In the genomic region with DNA sequence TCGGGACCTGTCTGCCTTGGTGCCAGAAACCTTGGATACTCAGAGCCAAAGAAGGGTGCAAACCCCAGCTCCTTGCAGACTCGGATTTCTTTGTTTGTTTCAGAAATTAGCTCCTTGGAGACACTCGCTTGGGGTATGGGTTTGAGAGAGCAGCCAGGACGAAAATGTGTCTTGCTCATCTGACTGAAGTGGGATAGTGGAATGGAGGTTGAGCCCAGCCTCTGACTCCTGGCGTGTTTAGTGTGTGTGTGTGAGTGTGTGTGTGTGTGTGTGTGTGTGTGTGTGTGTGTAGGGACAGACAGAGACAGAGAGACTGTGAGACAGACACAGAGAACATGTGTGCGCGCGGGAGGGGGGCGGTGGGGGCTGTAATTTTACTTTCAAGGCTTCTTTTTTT, we compare ENCODE assay signal across 8 mouse cellular contexts. TPM values are rescaled to one million over a fixed set of nuclear protein-coding genes. Genes with fewer than 3 reads are reported as not detected.
DNase-seq lines count a peak whose midpoint lies in the region; ATAC-seq and TF ChIP-seq lines count a peak whose summit lies in the region.

No protein-coding gene starts in this region.

- H3ac ChIP-seq in C2C12 (ENCODE audit: control insufficient read depth, insufficient read length, low read depth): peak overlapping the region; percentile 75

- no peak for ATAC-seq in liver, embryonic 11.5 days (replicated peaks; ENCODE audit: low FRiP score)
- ATAC-seq in activated CD4-positive, CD25-positive, alpha-beta regulatory T cell, adult 4 months: no peak

- no peaks in the 10 kb centered on the region for H3K36me3 ChIP-seq in heart, embryonic 10.5 days
- no peaks in the 10 kb centered on the region for H3K36me3 ChIP-seq in C2C12 (ENCODE audit: control insufficient read depth, insufficient read depth)
- no peaks in the 10 kb centered on the region for H3K36me3 ChIP-seq in liver, embryonic 11.5 days (ENCODE audit: control insufficient read depth, insufficient read depth, low read length)

- no peaks in the 10 kb centered on the region for H3K79me3 ChIP-seq in C2C12 (ENCODE audit: low read depth)

- DNase-seq in heart, embryonic 10.5 days (ENCODE audit: low spot score): no peak
- no peak for DNase-seq in heart, postnatal 4 days
- no peak for DNase-seq in liver, embryonic 11.5 days (ENCODE audit: low spot score)
- DNase-seq in ovary, postnatal 36 days (ENCODE audit: low spot score): no peak
- no peak for DNase-seq in left cerebral cortex, postnatal 4 days

- no peak for TF ChIP-seq CTCF in C2C12 (IDR thresholded peaks at IDR 0.05; ENCODE audit: control insufficient read depth, insufficient read depth, insufficient read length)
- TF ChIP-seq CTCF in embryonic fibroblast, embryonic 13.5 days (IDR thresholded peaks at IDR 0.05; ENCODE audit: borderline replicate concordance, insufficient read depth, low read length): no peak

- H3K4me2 ChIP-seq in liver, embryonic 11.5 days: peak overlapping the region; percentile 77

- intact Hi-C loops in left cerebral cortex, postnatal 4 days (cut with DNase I): no loop called here

- no peaks in the 10 kb centered on the region for H3K79me2 ChIP-seq in C2C12 (ENCODE audit: control insufficient read depth, insufficient read depth)

- peaks cover 22% of the 10 kb centered on the region for H3K4me1 ChIP-seq in heart, embryonic 10.5 days
- no peaks in the 10 kb centered on the region for H3K4me1 ChIP-seq in embryonic fibroblast, embryonic 13.5 days (ENCODE audit: control insufficient read depth, insufficient read depth, low read length)
- no peaks in the 10 kb centered on the region for H3K4me1 ChIP-seq in liver, embryonic 11.5 days (replicated peaks; ENCODE audit: control insufficient read depth, insufficient read depth, low read length)

- peak overlapping the region; percentile 85 for H3K4me3 ChIP-seq in heart, embryonic 10.5 days
- peak overlapping the region; percentile 34 for H3K4me3 ChIP-seq in C2C12 (ENCODE audit: insufficient read depth, poor library complexity, severe bottlenecking)
- H3K4me3 ChIP-seq in embryonic fibroblast, embryonic 13.5 days (ENCODE audit: insufficient read depth, low read length): peak overlapping the region; percentile 46
- H3K4me3 ChIP-seq in liver, embryonic 11.5 days (ENCODE audit: low read depth, low read length): peak overlapping the region; percentile 52

- WGBS in heart, embryonic 10.5 days: 20% methylated on average over 9 of the region's 9 CpGs
- WGBS in liver, embryonic 11.5 days: 25% methylated on average over 9 of the region's 9 CpGs

- no peak for TF ChIP-seq POLR2A in embryonic fibroblast, embryonic 13.5 days (IDR thresholded peaks at IDR 0.05; ENCODE audit: low read depth, low read length)

- H3K27me3 ChIP-seq in heart, embryonic 10.5 days (ENCODE audit: insufficient read depth, poor library complexity, severe bottlenecking): peaks cover 67% of the 10 kb centered on the region
- H3K27me3 ChIP-seq in C2C12 (ENCODE audit: control insufficient read depth, insufficient read depth, insufficient read length): no peaks in the 10 kb centered on the region
- H3K27me3 ChIP-seq in liver, embryonic 11.5 days (replicated peaks; ENCODE audit: control insufficient read depth, insufficient read depth, low read length): peaks cover 53% of the 10 kb centered on the region

- H3K27ac ChIP-seq in heart, embryonic 10.5 days: peak overlapping the region; percentile 90
- H3K27ac ChIP-seq in embryonic fibroblast, embryonic 13.5 days (ENCODE audit: insufficient read depth, low read length): no peak overlapping the region
- no peak overlapping the region for H3K27ac ChIP-seq in liver, embryonic 11.5 days (ENCODE audit: low read depth, low read length)

- no peaks in the 10 kb centered on the region for H3K9me3 ChIP-seq in heart, embryonic 10.5 days
- no peaks in the 10 kb centered on the region for H3K9me3 ChIP-seq in liver, embryonic 11.5 days (ENCODE audit: control insufficient read depth, low read length)

- peak overlapping the region; percentile 61; the same call in 1 of the 2 replicates for H3K9ac ChIP-seq in liver, embryonic 11.5 days (ENCODE audit: low read depth, low read length)

TF ChIP-seq in C2C12, 6 proteins besides CTCF, POLR2A, EP300 and RAD21:
- TF ChIP-seq FOSL1 (IDR thresholded peaks at IDR 0.05; ENCODE audit: insufficient read depth, low read length, poor library complexity, severe bottlenecking) (no peak), MAX (IDR thresholded peaks at IDR 0.05) (no peak), CEBPB (IDR thresholded peaks at IDR 0.05; ENCODE audit: low read depth) (no peak), MYOD1 (IDR thresholded peaks at IDR 0.05; ENCODE audit: control insufficient read depth, insufficient read length, low read depth) (no peak), MYOG (IDR thresholded peaks at IDR 0.05; ENCODE audit: control insufficient read depth, extremely low read depth, insufficient read length) (no peak), USF1 (IDR thresholded peaks at IDR 0.05; ENCODE audit: low read depth) (no peak)

RNA-seq across cellular contexts. Expression of gene Chn2, which starts 1.1 kb away (rescaled TPM):
- 4.1 and 7.1 TPM in 2 replicates for polyA plus RNA-seq in heart, embryonic 10.5 days (2016; fragmentation: Nextera tagmentation; extraction: Ambion mirVana)
- 1 to 10 TPM; 5.4 to 6.2 TPM for total RNA-seq in heart, postnatal 4 days (2021)
- 6.4 TPM for polyA plus RNA-seq in C2C12 (2012; fragmentation: generic; extraction: Trizol)
- 1.1 and 3.2 TPM in 2 replicates for polyA plus RNA-seq in embryonic fibroblast, embryonic 13.5 days (2011; ENCODE audit: insufficient read length, low read depth, missing spikeins)
- 5.5 and 6.6 TPM in 2 replicates for polyA plus RNA-seq in liver, embryonic 11.5 days (2014; fragmentation: Nextera tagmentation; extraction: Ambion mirVana)
- 10 to 100 TPM; 55.6 to 57.5 TPM for total RNA-seq in left cerebral cortex, postnatal 4 days (2021)
- polyA plus RNA-seq in activated CD4-positive, CD25-positive, alpha-beta regulatory T cell, adult 4 months (2017; shearing (Covaris generic)): 1 to 10 TPM; 5.6 to 6.3 TPM

Comparison
In these comparisons a context has a peak if more than half of its experiments do, and no peak if none do; other contexts are left out.
1. H3K4me3 ChIP-seq: peak in every context shown above with its lines; median percentile 85 in heart, embryonic 10.5 days; 52 in liver, embryonic 11.5 days; 46 in embryonic fibroblast, embryonic 13.5 days; 34 in C2C12.